Mouse (Mus musculus): Measurements from ENCODE around the gene Gm13030. TPM values are rescaled to one million over a fixed set of nuclear protein-coding genes. Genes with fewer than 3 reads are reported as not detected.

The Gm13030 gene
- polyA plus RNA-seq, 1 experiment from 2014 or later: not detected

- Histone ChIP-seq H3K4me3 (peak overlapping the region; percentile 41), H3K27ac (0 out of 2 replicates have a peak overlapping the region, but pooled peaks have one; percentile 25), H3K4me1 (peaks cover 16% of the 10 kb centered on the region), H3K27me3 (ENCODE audit: low read depth, poor library complexity, severe bottlenecking) (0 out of 2 replicates have a peak, but pooled peaks cover 11% of the 10 kb centered on the region), H3K36me3 (no peaks in the 10 kb centered on the region), H3K9me3 (replicated peaks) (no peaks in the 10 kb centered on the region)
- WGBS: 5% methylated on average over 13 of the region's 13 CpGs
- DNase-seq (ENCODE audit: low spot score): peak; percentile 86
Observed at GRCm38 (mm10) chr4:138859728-138860127, 14.0 kb downstream of the Gm13030 start.

- peak; percentile 59 for DNase-seq (ENCODE audit: low spot score)
- Histone ChIP-seq H3K4me3 (peak overlapping the region; percentile 41), H3K27ac (no peak overlapping the region), H3K27me3 (ENCODE audit: low read depth, poor library complexity, severe bottlenecking) (0 out of 2 replicates have a peak, but pooled peaks cover 11% of the 10 kb centered on the region), H3K36me3 (no peaks in the 10 kb centered on the region), H3K9me3 (replicated peaks) (no peaks in the 10 kb centered on the region), H3K4me1 (peaks cover 13% of the 10 kb centered on the region)
- WGBS: 20% methylated on average over 9 of the region's 9 CpGs
Observed at GRCm38 (mm10) chr4:138859245-138859644, 14.5 kb downstream of the Gm13030 start.

GRCm38 (mm10) chr4:138858446-138858845 is 15.3 kb downstream of the Gm13030 start:
- H3K4me3 ChIP-seq: no peak overlapping the region
- H3K27me3 ChIP-seq (ENCODE audit: low read depth, poor library complexity, severe bottlenecking): 0 out of 2 replicates have a peak, but pooled peaks cover 11% of the 10 kb centered on the region
- no peak for DNase-seq (ENCODE audit: low spot score)
- no peak overlapping the region for H3K27ac ChIP-seq
- no peaks in the 10 kb centered on the region for H3K9me3 ChIP-seq (replicated peaks)
- no peaks in the 10 kb centered on the region for H3K36me3 ChIP-seq
- WGBS: 88% methylated on average over 15 of the region's 15 CpGs
- H3K4me1 ChIP-seq: peaks cover 13% of the 10 kb centered on the region

- DNase-seq (ENCODE audit: low spot score): no peak
- peaks cover 13% of the 10 kb centered on the region for H3K4me1 ChIP-seq
- H3K36me3 ChIP-seq: no peaks in the 10 kb centered on the region
- WGBS: 94% methylated on average over 10 of the region's 10 CpGs
- no peak overlapping the region for H3K4me3 ChIP-seq
- no peaks in the 10 kb centered on the region for H3K9me3 ChIP-seq (replicated peaks)
- H3K27ac ChIP-seq: no peak overlapping the region
- 0 out of 2 replicates have a peak, but pooled peaks cover 11% of the 10 kb centered on the region for H3K27me3 ChIP-seq (ENCODE audit: low read depth, poor library complexity, severe bottlenecking)
Observed at GRCm38 (mm10) chr4:138857576-138857975, 16.2 kb downstream of the Gm13030 start.

GRCm38 (mm10) chr4:138856491-138856890 is 17.3 kb downstream of the Gm13030 start:
- 36% methylated on average over 7 of the region's 7 CpGs for WGBS
- Histone ChIP-seq H3K27ac (no peak overlapping the region), H3K4me1 (peaks cover 13% of the 10 kb centered on the region), H3K36me3 (no peaks in the 10 kb centered on the region), H3K9me3 (replicated peaks) (no peaks in the 10 kb centered on the region), H3K4me3 (no peak overlapping the region), H3K27me3 (ENCODE audit: low read depth, poor library complexity, severe bottlenecking) (0 out of 2 replicates have a peak, but pooled peaks cover 10% of the 10 kb centered on the region)
- DNase-seq (ENCODE audit: low spot score): peak; percentile 78

DNA sequence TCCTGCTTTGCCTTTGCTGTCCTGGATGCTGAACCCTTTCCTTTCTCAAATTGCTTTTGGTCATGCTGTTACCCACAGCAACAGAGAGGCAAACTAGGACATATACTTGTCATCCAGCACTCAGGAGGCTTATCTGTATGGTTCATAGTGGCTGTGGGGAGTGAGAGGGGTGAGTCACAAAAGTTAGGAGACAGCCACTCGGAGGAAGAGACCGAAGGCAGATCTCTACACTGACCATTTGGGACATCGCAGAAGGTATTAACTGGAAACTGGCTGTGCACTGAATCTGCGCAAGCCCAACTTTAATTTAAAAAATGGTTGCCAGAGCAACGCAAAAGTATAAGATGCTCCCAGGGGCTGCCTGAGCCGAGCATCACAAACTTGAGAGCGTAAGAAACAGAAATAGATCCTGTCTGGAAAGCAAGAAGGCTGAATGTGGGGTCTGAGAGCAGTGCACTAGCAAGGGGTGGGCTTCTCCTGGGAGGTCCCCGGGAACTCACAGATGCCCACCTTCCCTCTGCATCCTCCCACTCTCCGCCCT is 18.6 kb downstream of the Gm13030 start:
- Histone ChIP-seq H3K4me1 (peaks cover 11% of the 10 kb centered on the region), H3K9me3 (replicated peaks) (no peaks in the 10 kb centered on the region), H3K36me3 (no peaks in the 10 kb centered on the region), H3K27me3 (ENCODE audit: low read depth, poor library complexity, severe bottlenecking) (0 out of 2 replicates have a peak, but pooled peaks cover 3% of the 10 kb centered on the region), H3K27ac (no peak overlapping the region), H3K4me3 (no peak overlapping the region)
- WGBS: 86% methylated on average over 9 of the region's 9 CpGs
- no peak for DNase-seq (ENCODE audit: low spot score)

- no peaks in the 10 kb centered on the region for H3K4me1 ChIP-seq
- H3K4me3 ChIP-seq: no peak overlapping the region
- no peaks in the 10 kb centered on the region for H3K9me3 ChIP-seq (replicated peaks)
- H3K27me3 ChIP-seq (ENCODE audit: low read depth, poor library complexity, severe bottlenecking): no peaks in the 10 kb centered on the region
- DNase-seq (ENCODE audit: low spot score): no peak
- no peaks in the 10 kb centered on the region for H3K36me3 ChIP-seq
- WGBS: 84% methylated on average over 6 of the region's 6 CpGs
- H3K27ac ChIP-seq: no peak overlapping the region
Observed at GRCm38 (mm10) chr4:138852961-138853360, 20.8 kb downstream of the Gm13030 start.

DNA sequence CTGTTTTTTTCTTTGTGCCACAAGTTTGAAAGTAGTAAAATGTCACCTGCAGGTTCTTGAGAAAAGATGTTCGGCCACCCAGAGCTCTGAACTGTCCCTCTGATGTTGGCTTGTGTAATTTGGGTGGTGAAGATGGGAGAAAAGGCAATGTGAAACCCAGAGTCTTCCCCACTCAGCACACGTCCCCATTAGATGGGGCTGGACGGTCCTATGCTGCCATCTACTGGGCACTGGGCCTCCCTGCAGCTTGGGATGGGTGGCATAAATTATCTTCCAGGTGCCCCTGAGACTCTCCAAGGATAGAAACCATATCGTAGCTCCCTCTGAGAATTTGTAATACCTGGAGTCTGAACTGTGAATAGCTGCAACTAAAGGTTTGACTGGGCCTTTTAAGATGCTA is 22.3 kb downstream of the Gm13030 start:
- no peaks in the 10 kb centered on the region for H3K4me1 ChIP-seq
- peak; percentile 85 for DNase-seq (ENCODE audit: low spot score)
- H3K4me3 ChIP-seq: no peak overlapping the region
- WGBS: 7% methylated on average over 4 of the region's 4 CpGs
- H3K27me3 ChIP-seq (ENCODE audit: low read depth, poor library complexity, severe bottlenecking): no peaks in the 10 kb centered on the region
- no peaks in the 10 kb centered on the region for H3K9me3 ChIP-seq (replicated peaks)
- H3K27ac ChIP-seq: no peak overlapping the region
- no peaks in the 10 kb centered on the region for H3K36me3 ChIP-seq

GRCm38 (mm10) chr4:138841386-138841785 is 32.4 kb downstream of the Gm13030 start:
- Histone ChIP-seq H3K4me1 (no peaks in the 10 kb centered on the region), H3K36me3 (no peaks in the 10 kb centered on the region), H3K9me3 (replicated peaks) (no peaks in the 10 kb centered on the region; the same call in 1 of the 2 replicates), H3K27ac (no peak overlapping the region), H3K27me3 (ENCODE audit: low read depth, poor library complexity, severe bottlenecking) (no peaks in the 10 kb centered on the region), H3K4me3 (no peak overlapping the region)
- WGBS: 89% methylated on average over 7 of the region's 7 CpGs
- no peak for DNase-seq (ENCODE audit: low spot score)

- no peak overlapping the region for H3K4me3 ChIP-seq
- DNase-seq (ENCODE audit: low spot score): no peak
- no peaks in the 10 kb centered on the region for H3K27me3 ChIP-seq (ENCODE audit: low read depth, poor library complexity, severe bottlenecking)
- H3K9me3 ChIP-seq (replicated peaks): no peaks in the 10 kb centered on the region; the same call in 1 of the 2 replicates
- no peaks in the 10 kb centered on the region for H3K4me1 ChIP-seq
- H3K36me3 ChIP-seq: no peaks in the 10 kb centered on the region
- 81% methylated on average over 8 of the region's 8 CpGs for WGBS
- no peak overlapping the region for H3K27ac ChIP-seq
Observed at GRCm38 (mm10) chr4:138840726-138841125, 33.0 kb downstream of the Gm13030 start.

- no peaks in the 10 kb centered on the region for H3K4me1 ChIP-seq
- WGBS: 88% methylated on average over 6 of the region's 6 CpGs
- no peaks in the 10 kb centered on the region for H3K36me3 ChIP-seq
- H3K27me3 ChIP-seq (ENCODE audit: low read depth, poor library complexity, severe bottlenecking): no peaks in the 10 kb centered on the region; the same call in 1 of the 2 replicates
- no peak for DNase-seq (ENCODE audit: low spot score)
- no peak overlapping the region for H3K27ac ChIP-seq
- no peaks in the 10 kb centered on the region; the same call in 1 of the 2 replicates for H3K9me3 ChIP-seq (replicated peaks)
- H3K4me3 ChIP-seq: no peak overlapping the region
Observed at GRCm38 (mm10) chr4:138839806-138840205, 34.0 kb downstream of the Gm13030 start.

DNA sequence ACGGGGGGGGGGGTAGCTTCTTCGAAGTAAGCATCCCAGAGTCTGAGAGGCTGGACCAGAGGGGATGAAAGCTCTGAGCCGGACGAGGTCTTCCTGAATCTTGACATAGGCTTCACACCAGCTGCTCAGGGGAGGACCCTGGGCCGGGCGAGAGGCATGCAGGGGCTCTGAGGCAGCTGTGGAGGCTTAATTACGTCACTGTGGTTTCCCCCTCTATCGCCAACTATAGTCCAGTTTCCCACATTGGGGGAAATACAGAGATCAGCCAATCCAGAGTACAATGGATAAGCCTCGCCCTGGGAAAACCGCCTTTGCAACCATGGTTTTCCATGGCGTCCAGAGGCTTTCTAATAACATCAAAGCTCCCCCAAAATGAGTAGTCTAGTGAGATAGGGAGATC is 46.6 kb downstream of the Gm13030 start:
- DNase-seq (ENCODE audit: low spot score): peak; percentile 38
- Histone ChIP-seq H3K36me3 (no peaks in the 10 kb centered on the region), H3K9me3 (replicated peaks) (0 out of 2 replicates have a peak, but pooled peaks cover 1% of the 10 kb centered on the region), H3K27ac (no peak overlapping the region), H3K4me3 (no peak overlapping the region), H3K4me1 (peaks cover 50% of the 10 kb centered on the region), H3K27me3 (ENCODE audit: low read depth, poor library complexity, severe bottlenecking) (peaks cover 29% of the 10 kb centered on the region)
- 56% methylated on average over 11 of the region's 11 CpGs for WGBS

DNA sequence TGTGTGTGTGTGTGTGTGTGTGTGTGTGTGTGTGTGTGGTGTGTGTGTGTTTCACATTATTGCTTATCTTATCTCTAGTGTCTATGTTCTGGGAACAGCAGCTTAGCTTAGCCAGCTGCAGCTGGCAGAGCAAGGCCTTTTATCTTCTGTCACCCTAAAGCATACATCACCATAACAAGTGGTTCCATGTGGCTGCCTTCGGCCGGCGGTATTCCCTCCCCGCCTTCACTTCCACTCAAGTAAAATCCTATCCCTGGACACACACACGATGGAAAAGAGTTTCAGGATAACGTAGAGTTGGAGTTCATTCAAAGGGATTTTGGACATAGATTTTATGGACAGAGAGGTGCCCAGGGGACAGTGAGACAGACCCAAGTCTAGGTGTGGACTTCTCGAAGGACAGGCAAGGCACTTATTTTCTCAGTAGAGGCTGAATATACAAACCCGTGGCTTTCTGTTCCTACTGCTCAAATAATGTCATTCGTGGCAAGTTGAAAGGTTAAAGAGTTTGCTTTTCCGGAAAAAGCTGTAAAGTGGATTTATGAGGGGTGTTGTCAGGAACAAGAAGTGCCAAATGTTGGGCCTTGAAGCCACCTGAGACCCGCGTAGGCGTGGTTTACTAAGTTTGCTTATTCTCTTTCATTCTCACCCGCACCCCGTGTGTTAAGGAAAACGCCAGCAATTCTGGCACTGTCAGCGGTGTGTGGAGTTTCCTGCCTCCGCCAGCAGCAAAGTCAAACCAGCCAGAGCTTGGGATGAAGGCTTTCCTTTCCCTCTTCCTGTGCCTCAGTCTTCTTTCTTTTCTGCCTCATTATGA is 47.8 kb downstream of the Gm13030 start:
- 0 out of 2 replicates have a peak, but pooled peaks cover 1% of the 10 kb centered on the region for H3K9me3 ChIP-seq (replicated peaks)
- H3K36me3 ChIP-seq: no peaks in the 10 kb centered on the region
- H3K27me3 ChIP-seq (ENCODE audit: low read depth, poor library complexity, severe bottlenecking): peaks cover 19% of the 10 kb centered on the region; the same call in 1 of the 2 replicates
- 16% methylated on average over 18 of the region's 18 CpGs for WGBS
- peak overlapping the region; percentile 11 for H3K4me3 ChIP-seq
- peaks cover 49% of the 10 kb centered on the region for H3K4me1 ChIP-seq
- peak; percentile 61 for DNase-seq (ENCODE audit: low spot score)
- peak overlapping the region; percentile 47; the same call in 1 of the 2 replicates for H3K27ac ChIP-seq

Measured in limb, embryonic 10.5 days (tissue).